ENCODE assay signal across 21 mouse cellular contexts in the genomic region with DNA sequence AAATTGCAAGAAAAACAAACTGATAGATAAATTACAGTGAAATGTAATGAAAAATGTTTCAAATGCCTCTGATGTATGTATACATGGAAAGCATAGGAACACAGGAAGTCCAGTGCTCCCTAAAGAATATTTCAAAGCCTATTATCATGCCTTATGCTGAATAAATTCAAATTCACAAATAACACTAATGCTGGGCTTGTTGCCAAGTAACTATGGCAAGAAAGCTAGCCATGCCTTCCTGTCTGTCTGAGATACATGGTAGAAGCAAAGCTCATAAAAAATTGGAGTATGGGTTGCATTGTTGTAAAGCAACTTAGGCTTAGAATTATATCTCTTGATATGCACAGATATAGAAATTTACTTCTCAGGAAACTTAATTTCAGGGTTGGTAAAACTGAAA.
DNase-seq lines count a peak whose midpoint lies in the region; ATAC-seq and TF ChIP-seq lines count a peak whose summit lies in the region.
"Had no signal": no experiment of that assay in that cellular context is flagged by ENCODE, and none has a peak within 500 bp of the region (broad histone marks: within the 10 kb centered on the region; RNA-seq: fewer than 3 reads in every experiment).

No protein-coding gene starts in this region.

- H3K27me3 ChIP-seq in hindbrain, postnatal 0 days (ENCODE audit: insufficient read depth, low read length), result no peaks in the 10 kb centered on the region
- H3K27me3 ChIP-seq in hindbrain, embryonic 11.5 days (ENCODE audit: control insufficient read depth, insufficient read depth, low read length), result no peaks in the 10 kb centered on the region
- no peaks in the 10 kb centered on the region for H3K27me3 ChIP-seq in midbrain, postnatal 0 days (ENCODE audit: insufficient read depth, low read length)
- no peaks in the 10 kb centered on the region for H3K27me3 ChIP-seq in midbrain, embryonic 10.5 days (ENCODE audit: low read depth, poor library complexity, severe bottlenecking)
- H3K27me3 ChIP-seq: CH12.LX; embryonic facial prominence, embryonic 13.5 days; forebrain, embryonic 13.5 days; heart, embryonic 15.5 days had no signal

- ATAC-seq in hindbrain, postnatal 0 days, result no peak
- no peak for ATAC-seq in hindbrain, embryonic 11.5 days (ENCODE audit: low FRiP score)
- ATAC-seq in midbrain, postnatal 0 days (ENCODE audit: low FRiP score), result no peak
- ATAC-seq: forebrain, embryonic 13.5 days; hindbrain, embryonic 16.5 days had no signal

- TF ChIP-seq CTCF in hindbrain, postnatal 0 days (IDR thresholded peaks at IDR 0.05; ENCODE audit: low read depth), result no peak
- TF ChIP-seq CTCF in midbrain, postnatal 0 days (IDR thresholded peaks at IDR 0.05), result no peak

- intact Hi-C loops in gastrocnemius, postnatal 36 days (cut with DNase I), result no loop called here

- no peaks in the 10 kb centered on the region for H3K4me1 ChIP-seq in hindbrain, postnatal 0 days (ENCODE audit: insufficient read depth, low read length)
- H3K4me1 ChIP-seq in hindbrain, embryonic 11.5 days (replicated peaks; ENCODE audit: control insufficient read depth, insufficient read depth, low read length), result no peaks in the 10 kb centered on the region
- no peaks in the 10 kb centered on the region for H3K4me1 ChIP-seq in midbrain, postnatal 0 days (ENCODE audit: insufficient read depth, low read length)
- no peaks in the 10 kb centered on the region for H3K4me1 ChIP-seq in midbrain, embryonic 10.5 days
- H3K4me1 ChIP-seq: embryonic facial prominence, embryonic 13.5 days; forebrain, embryonic 13.5 days had no signal

- H3K4me3 ChIP-seq in hindbrain, postnatal 0 days (ENCODE audit: low read length), result no peak overlapping the region
- H3K4me3 ChIP-seq in hindbrain, embryonic 11.5 days (ENCODE audit: low read depth, low read length), result no peak overlapping the region
- H3K4me3 ChIP-seq in midbrain, postnatal 0 days (ENCODE audit: low read depth, low read length), result no peak overlapping the region
- H3K4me3 ChIP-seq in midbrain, embryonic 10.5 days, result no peak overlapping the region
- H3K4me3 ChIP-seq: embryonic facial prominence, embryonic 13.5 days; forebrain, embryonic 13.5 days; heart, adult 2 months; heart, embryonic 15.5 days had no signal

- H3K9ac ChIP-seq in hindbrain, postnatal 0 days (replicated peaks; ENCODE audit: low read length), result no peak overlapping the region
- no peak overlapping the region for H3K9ac ChIP-seq in hindbrain, embryonic 11.5 days (ENCODE audit: low read depth, low read length)
- H3K9ac ChIP-seq in midbrain, postnatal 0 days (replicated peaks; ENCODE audit: low read length, poor library complexity, severe bottlenecking), result no peak overlapping the region
- H3K9ac ChIP-seq: embryonic facial prominence, embryonic 13.5 days; forebrain, embryonic 13.5 days; heart, embryonic 15.5 days had no signal

- H3K36me3 ChIP-seq in hindbrain, postnatal 0 days (ENCODE audit: insufficient read depth, low read length), result no peaks in the 10 kb centered on the region
- H3K36me3 ChIP-seq in hindbrain, embryonic 11.5 days (ENCODE audit: control insufficient read depth, insufficient read depth, low read length), result no peaks in the 10 kb centered on the region
- no peaks in the 10 kb centered on the region for H3K36me3 ChIP-seq in midbrain, postnatal 0 days (ENCODE audit: insufficient read depth, low read length)
- H3K36me3 ChIP-seq in midbrain, embryonic 10.5 days, result no peaks in the 10 kb centered on the region
- H3K36me3 ChIP-seq: embryonic facial prominence, embryonic 13.5 days; heart, embryonic 15.5 days had no signal

- no peak overlapping the region for H3K4me2 ChIP-seq in hindbrain, postnatal 0 days (ENCODE audit: low read depth, low read length)
- H3K4me2 ChIP-seq in hindbrain, embryonic 11.5 days (replicated peaks; ENCODE audit: low read depth, low read length), result no peak overlapping the region
- no peak overlapping the region for H3K4me2 ChIP-seq in midbrain, postnatal 0 days (ENCODE audit: low read depth, low read length, poor library complexity, severe bottlenecking)
- H3K4me2 ChIP-seq: embryonic facial prominence, embryonic 13.5 days; forebrain, embryonic 13.5 days; heart, embryonic 11.5 days; heart, embryonic 15.5 days had no signal

- peak; percentile 2 to 4 for DNase-seq in cerebellum, postnatal 10 days
- no peak for DNase-seq in cerebellum, adult 11-12 months
- peak; percentile 30 for DNase-seq in hindbrain, postnatal 0 days (ENCODE audit: low spot score)
- DNase-seq in hindbrain, embryonic 11.5 days (ENCODE audit: low spot score), result no peak
- peak; percentile 5 for DNase-seq in midbrain, postnatal 0 days (ENCODE audit: low spot score)
- no peak for DNase-seq in midbrain, embryonic 10.5 days (ENCODE audit: low spot score)
- no peak for DNase-seq in cerebellum, postnatal 25 days
- DNase-seq in gastrocnemius, postnatal 36 days, result no peak
- DNase-seq: adrenal gland, adult 8-10 months; adrenal gland, postnatal 36 days; cerebellum, adult 18-20 months; cerebellum, adult 9-11 months; heart, adult 2 months; heart, postnatal 14 days; kidney, adult 11 months had no signal

- no peak overlapping the region for H3K27ac ChIP-seq in hindbrain, postnatal 0 days
- H3K27ac ChIP-seq in hindbrain, embryonic 11.5 days (ENCODE audit: low read depth, low read length), result no peak overlapping the region
- no peak overlapping the region for H3K27ac ChIP-seq in midbrain, postnatal 0 days (ENCODE audit: low read depth, low read length)
- no peak overlapping the region for H3K27ac ChIP-seq in midbrain, embryonic 10.5 days (replicated peaks)
- H3K27ac ChIP-seq: embryonic facial prominence, embryonic 13.5 days; forebrain, embryonic 13.5 days; heart, adult 2 months; heart, embryonic 15.5 days had no signal

- H3K9me3 ChIP-seq in hindbrain, postnatal 0 days (ENCODE audit: low read length), result no peaks in the 10 kb centered on the region
- H3K9me3 ChIP-seq in hindbrain, embryonic 11.5 days (ENCODE audit: control insufficient read depth, low read length), result no peaks in the 10 kb centered on the region
- H3K9me3 ChIP-seq in midbrain, postnatal 0 days (ENCODE audit: low read length), result no peaks in the 10 kb centered on the region
- H3K9me3 ChIP-seq in midbrain, embryonic 10.5 days (replicated peaks), result no peaks in the 10 kb centered on the region
- H3K9me3 ChIP-seq: embryonic facial prominence, embryonic 13.5 days; forebrain, embryonic 13.5 days; heart, embryonic 15.5 days had no signal

Comparison
In these comparisons a context has a peak if more than half of its experiments do, and no peak if none do; other contexts are left out.
1. DNase-seq: peak in cerebellum, postnatal 10 days (2 of 2), hindbrain, postnatal 0 days (single experiment) and midbrain, postnatal 0 days (single experiment); none in cerebellum, adult 11-12 months (single experiment), hindbrain, embryonic 11.5 days (single experiment), midbrain, embryonic 10.5 days (single experiment), cerebellum, postnatal 25 days (0 of 2) and gastrocnemius, postnatal 36 days (0 of 2).